Mouse (Mus musculus) layer of hippocampus, postnatal 14 days (tissue): ENCODE results near the gene Zfp329. TPM values are rescaled to one million over a fixed set of nuclear protein-coding genes. Genes with fewer than 3 reads are reported as not detected.
"Not testable (repeated sequence)": the region's sequence is repeated elsewhere in the genome, so short reads cannot be mapped to it uniquely, and the experiment has no call there.

ENCODE experiments used
- DNase-seq, 2 experiments: peaks; one replicate each; pipeline ENCODE4 v3.0.0; 2021 to 2022; ENCODE audit warnings: low spot score in 2 of 2, mixed read lengths in 1 of 2
- long read RNA-seq, 2 experiments: library from polyadenylated mRNA; stranded (forward); transcript quantifications; one replicate each; pipeline ENCODE4 v2.0.0; 2021
- total RNA-seq, 2 experiments: library from RNA; stranded (reverse); gene quantifications; 2 replicates each; pipeline ENCODE4 v1.2.3; 2021

Gene Zfp329
- total RNA-seq = 10 to 100 TPM; 19.5 to 20.2 TPM
- long read RNA-seq, experiment 1, full-length matches to known transcripts = 3 of 6 reads
- long read RNA-seq, experiment 1, partial matches to known transcripts = 0 of 6 reads
- long read RNA-seq, experiment 1, other reads (novel, unspliced or antisense) = 3 of 6 reads
- long read RNA-seq, experiment 2, full-length matches to known transcripts = 8 of 17 reads
- long read RNA-seq, experiment 2, partial matches to known transcripts = 0 of 17 reads
- long read RNA-seq, experiment 2, other reads (novel, unspliced or antisense) = 9 of 17 reads

GRCm38 (mm10) chr7:12818521-12819295, at the start of gene Zfp329:
Gene Zfp329 (minus strand): TSS chr7:12818858.
- peak; percentile 93 to 94 for DNase-seq

GRCm38 (mm10) chr7:12835779-12836178, 17.1 kb upstream of the Zfp329 start:
- DNase-seq = no peak

DNA sequence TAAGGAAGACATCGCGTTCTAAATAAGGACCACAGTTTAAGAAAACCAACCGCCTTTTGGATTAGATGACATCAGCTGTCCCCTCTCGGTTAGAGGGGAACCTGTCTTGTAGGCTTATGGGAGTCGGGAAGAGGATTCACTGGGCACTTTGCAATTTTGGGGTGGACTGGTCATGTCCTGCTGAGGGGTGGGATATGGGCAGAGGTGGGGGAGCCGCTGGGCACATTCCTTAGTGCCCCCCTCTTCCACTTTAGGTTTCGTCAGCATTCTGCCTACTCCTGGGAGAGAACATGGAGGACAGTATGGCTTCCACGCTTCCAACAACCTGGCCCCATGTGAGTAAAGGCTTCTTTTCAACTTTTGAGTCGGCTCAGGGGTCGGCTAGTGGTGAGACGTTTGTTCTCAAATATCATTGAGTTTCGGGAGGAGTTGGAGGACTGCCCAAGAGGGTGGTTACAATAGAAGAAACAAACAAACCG, 16.6 kb upstream of the Zfp329 start:
- peak; percentile 6 to 26 for DNase-seq

DNA sequence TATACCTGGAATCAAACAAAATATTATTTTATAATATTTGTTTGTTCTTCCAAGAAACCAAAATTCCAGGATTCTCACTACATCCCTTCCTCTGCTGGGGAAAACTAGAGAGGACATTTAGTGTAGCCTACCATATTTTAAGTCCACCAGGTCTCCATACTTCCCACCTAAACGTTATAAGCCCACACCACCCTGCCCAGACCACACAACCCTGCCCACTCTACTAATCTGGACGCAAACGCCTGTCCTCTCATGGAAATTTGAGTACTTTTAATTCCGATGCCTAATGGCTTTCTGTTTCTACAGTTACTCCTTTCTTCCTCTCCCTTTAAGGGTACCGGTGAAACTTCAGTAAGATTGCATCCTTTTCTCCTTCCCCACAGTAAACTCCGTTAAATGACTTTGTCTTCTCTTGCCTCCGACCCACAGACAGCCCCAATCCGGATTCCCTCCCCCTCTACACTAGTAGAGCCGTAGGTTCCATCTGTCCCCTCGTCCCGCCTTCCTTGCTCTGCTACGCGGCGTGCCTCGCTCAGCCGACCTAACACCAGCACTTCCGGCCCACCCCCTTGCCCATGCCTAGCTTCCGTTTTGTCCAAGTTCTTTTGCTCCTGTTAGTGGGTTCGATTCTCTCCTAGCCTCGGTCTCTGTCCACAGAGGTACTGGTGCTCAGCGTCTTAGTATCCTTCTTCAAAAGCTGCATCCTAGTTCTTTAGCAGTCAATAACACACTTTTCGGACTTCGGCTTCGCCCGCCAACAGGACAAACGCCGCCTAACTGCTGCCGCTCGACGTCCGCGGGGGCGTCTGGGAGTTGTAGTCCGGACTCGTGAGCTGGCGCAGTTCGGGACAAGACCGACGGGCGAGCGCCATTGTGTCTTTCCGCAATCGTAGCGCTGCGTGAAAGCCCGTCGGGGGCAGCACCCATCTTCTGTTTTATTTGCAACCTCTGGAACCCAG, 15.8 kb upstream of the Zfp329 start, which contains the start of gene Zfp110:
TSS of gene Zfp110 (plus strand) at position 600 of the 959 bp plus-strand sequence.
- DNase-seq = peak; percentile 86

DNA sequence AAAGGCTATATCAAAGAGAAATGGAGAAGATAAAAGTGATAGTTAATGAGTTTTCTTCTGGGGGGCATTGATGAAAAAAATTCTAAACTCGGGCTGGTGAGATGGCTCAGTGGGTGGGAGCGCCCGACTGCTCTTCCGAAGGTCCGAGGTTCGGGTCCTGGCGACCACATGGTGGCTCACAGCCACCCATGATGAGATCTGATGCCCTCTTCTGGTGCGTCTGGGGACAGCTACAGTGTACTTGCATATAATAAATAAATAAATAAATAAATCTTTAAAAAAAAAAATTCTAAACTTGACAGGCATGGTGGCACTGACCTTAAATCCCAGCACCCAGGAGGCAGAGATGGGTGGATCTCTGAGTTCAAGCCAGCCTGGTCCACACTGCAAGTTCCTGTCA, 3.1 kb downstream of the Zfp329 start:
- DNase-seq = no peak

GRCm38 (mm10) chr7:12803727-12804071, 15.0 kb downstream of the Zfp329 start:
- no peak for DNase-seq

GRCm38 (mm10) chr7:12802866-12803726, 15.6 kb downstream of the Zfp329 start, which contains the start of gene Zscan18:
Gene Zscan18 (minus strand): TSS chr7:12803635.
- DNase-seq = peak; percentile 76 to 88

- DNase-seq = no peak
These were observed 19.1 kb downstream of the Zfp329 start for GRCm38 (mm10) chr7:12799554-12799953.

DNA sequence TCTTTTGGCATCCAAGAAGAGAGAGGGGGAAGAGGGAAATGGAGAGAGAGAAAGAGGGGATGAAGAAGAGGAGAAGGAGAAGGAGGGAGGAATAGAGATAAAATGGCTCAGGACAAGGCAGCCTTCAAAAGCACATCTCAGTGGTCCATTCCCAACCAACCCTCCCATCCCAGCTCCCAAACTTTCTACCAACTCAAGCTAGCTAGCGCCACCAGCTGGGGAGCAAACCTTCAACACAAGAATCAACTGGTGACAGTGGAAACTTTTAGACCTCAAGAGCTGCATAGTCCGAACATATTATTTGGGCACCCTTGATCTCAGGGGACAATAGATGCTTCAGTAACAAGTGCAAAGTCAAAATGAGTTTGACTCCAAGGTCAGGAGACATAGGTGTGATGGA, 20.7 kb downstream of the Zfp329 start:
- DNase-seq = no peak

DNA sequence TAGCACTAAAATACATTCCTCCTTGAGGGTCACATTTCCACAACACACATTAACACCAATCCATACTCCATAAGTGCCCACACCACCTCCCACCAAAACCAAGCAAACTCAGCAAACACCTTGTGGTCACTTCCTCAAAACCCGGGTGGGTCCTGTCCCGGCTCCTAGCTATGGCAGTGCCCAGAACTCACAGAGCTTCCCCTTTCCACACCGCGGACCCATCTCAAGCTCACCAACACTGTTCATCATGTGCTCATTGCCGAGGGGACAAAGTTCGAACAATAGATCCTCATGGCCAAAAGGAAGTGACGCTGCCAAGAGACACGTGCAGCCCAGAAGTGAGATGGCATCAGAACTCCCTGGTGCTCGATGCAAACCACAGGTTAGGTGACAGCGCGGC, 26.0 kb downstream of the Zfp329 start:
- DNase-seq = not testable (repeated sequence)

GRCm38 (mm10) chr7:12788025-12788424, 30.6 kb downstream of the Zfp329 start:
- DNase-seq = no peak

- DNase-seq = no peak
These were observed 31.3 kb downstream of the Zfp329 start for GRCm38 (mm10) chr7:12787333-12787732.

DNA sequence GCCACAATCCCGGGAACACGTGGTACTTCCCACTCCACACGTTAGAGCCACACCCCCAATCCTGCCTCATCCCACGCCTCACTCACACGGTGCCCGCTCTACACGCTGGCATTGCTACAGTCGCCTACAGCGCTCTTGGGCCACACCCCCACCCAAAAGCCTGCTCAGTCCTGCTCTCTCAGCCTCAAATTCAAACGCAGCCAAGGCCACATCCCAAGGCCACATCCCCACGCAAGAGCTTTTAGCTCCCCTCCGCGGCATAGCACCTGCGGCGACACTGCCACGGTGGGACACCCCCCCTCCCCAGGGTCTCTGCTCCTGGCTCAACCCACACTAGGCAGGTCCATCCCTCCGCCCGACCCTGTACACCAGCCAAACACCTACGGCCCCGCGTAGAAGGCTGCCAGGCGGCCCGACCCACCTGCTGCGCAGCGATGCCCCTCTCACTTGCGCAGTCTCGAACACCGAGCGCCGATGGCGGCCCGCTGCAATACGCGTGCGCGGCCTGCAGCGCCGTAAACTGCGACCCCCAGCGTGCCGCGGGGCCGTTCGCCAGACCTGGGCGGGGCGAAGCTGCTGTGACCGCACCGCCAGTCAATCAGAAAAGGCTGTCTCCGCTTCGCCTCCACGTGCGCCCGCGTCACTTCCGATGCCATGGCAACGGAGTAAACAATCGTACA, 38.4 kb downstream of the Zfp329 start:
- DNase-seq = peak; percentile 87 to 91

- no peak for DNase-seq
These were observed 38.9 kb downstream of the Zfp329 start for GRCm38 (mm10) chr7:12779782-12780150.

DNA sequence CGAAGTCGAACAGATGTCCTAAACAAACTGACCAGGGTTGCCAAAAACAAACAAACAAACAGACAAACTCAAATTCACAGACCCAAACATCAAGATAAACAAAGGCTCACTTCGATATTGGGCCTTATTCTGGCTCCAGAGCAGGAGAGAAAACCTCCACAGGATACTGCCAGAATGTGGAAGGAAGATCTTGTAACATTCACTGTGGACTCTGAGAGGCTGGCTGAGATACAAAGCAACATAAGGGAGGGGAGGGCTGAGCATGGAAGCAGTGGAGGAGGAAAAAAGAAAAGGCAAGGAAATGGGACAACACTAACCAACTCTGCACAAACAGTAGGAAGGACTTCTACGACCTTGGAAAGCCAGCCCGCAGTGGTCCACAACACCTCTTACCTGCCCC, 39.5 kb downstream of the Zfp329 start:
- peak in 1 of 2 experiments; percentile 18 for DNase-seq

DNA sequence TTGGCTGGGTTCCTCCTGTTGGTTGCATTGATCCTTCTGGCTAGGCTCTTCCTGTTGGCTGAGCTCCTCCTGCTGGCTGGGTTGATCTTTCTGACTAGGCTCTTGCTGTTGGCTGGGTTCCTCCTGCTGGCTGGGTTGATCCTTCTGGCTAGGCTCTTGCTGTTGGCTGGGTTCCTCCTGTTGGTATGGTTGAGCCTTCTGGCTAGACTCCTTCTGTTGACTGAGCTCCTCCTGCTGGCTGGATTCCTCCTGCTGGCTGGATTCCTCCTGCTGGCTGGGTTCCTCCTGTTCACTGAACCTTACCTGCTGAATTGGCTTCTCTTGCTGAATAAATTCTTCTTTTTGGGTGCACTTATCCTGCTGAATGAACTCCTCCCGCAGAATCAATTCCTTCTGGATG, 44.1 kb downstream of the Zfp329 start:
- DNase-seq = peak; percentile 67 to 85

GRCm38 (mm10) chr7:12774111-12774510, 44.5 kb downstream of the Zfp329 start:
- peak in 1 of 2 experiments; percentile 36 for DNase-seq
